Mouse (Mus musculus) ES-CJ7 (cell line): ENCODE data around the gene Slc25a47.

Source experiments
- DNase-seq: peaks from one replicate; pipeline ENCODE4 v3.0.0; 2011; ENCODE audit warnings: low read depth, low spot score

The Slc25a47 gene

DNA sequence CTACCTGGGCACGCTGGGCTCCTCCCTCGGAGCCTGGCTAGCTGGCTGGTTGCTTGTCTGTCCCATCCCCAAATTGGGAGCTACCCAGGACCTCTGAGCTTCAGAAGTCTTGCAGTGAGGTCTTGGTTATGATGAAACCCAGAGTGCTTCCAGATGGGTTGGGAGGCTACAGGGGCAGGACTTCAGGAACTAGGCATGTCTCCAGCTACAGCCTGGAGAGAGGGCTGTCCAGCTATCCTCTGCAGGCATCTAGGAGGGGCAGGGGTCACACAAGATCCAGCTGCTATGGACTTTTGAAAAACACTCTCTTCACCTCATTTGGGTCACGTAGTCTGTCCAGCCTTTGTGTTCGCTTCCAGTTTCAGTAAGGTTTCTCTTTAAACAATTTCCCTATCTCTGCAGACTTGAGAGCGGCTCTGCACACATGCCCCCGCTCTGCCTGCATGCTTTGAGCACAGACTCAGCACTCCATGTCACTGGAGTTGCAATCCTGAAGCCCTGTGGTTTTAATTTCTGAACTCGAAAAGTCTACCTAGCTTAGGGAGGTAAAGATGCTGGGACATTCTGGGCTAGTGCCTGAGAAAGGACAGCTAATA is 21.8 kb downstream of the Slc25a47 start:
- no peak for DNase-seq

DNA sequence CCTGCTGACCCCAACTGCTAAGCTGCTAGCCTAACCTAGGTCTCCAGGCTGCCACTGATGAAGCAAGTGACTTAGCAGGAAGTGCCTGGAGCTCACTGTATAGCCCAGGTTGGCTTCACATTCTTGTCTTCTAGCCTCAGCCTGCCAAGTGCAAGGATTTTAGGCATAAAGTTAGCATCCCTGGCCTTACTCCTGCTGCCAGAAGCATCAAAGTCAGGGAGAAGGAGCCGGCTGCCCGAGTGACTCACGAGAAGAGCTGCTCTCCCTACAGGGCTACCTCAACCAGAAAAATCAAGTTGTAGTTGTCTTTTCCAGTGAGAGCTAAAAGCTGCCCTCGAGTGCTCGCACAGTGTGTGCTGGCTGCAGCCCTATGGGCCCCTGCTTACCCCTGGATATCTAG is 22.6 kb downstream of the Slc25a47 start:
- DNase-seq = no peak

- no peak for DNase-seq
Observed at GRCm38 (mm10) chr12:108865007-108865494, 29.2 kb downstream of the Slc25a47 start.

- peak; percentile 71 for DNase-seq
Observed at GRCm38 (mm10) chr12:108869575-108869974, 33.7 kb downstream of the Slc25a47 start.

DNA sequence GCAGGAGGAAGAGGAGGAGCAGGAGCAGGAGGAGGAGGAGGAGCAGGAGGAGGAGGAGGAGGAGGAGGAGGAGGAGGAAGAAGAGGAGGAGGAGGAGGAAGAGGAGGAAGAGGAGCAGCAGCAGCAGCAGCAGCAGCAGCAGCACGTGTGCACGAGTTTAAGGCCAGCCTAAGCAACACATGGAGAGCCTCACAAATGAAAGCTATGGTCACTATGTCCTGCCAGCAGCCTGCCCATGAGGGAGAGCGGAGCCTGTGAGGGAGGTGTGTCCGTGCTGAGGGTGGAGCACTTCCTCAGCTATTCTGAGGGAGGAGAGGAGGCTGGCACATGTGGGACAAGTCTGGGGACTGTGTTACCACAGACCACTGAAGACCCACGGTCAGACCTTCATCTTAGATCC is 37.3 kb downstream of the Slc25a47 start:
- no peak for DNase-seq

DNA sequence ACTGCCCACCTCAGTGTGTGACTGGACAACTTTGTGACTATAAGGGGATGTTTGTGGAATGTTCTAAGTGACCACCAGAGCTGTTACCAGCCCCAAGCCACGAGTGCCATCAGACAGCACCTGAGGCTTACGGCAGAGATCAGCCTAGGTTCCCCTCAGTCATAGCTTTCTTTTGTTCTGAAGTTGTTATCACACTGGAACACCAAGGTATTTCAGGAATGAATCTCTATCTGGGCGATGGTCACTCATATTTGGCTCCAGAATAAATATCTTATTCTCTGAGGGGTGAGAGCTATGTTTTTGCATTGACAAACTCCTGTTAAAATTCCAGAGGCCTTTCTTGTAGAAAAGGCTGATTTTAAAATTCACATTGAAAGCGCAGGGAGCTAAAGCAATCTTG is 43.3 kb downstream of the Slc25a47 start:
- DNase-seq = no peak

DNA sequence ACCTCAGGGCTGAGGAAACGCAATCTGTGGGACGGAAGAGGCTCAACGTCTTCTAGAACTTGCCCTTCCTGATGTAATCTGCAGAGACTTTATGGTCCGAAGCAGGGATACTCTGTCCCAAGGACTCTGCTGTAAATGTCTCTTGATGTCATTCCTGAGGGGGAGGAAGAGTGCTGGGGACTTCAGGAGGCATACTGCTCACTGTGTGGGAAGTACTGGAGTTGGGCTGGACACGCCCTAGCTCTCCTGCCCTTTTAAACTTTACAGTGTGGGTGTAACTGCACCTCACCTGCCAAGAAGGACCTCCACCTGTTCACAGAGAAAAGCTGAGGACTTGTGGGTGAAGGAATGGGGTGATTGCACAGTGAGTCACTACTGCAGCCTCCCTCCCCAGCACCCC is 44.8 kb downstream of the Slc25a47 start:
- DNase-seq = no peak

GRCm38 (mm10) chr12:108881192-108881591 is 45.3 kb downstream of the Slc25a47 start:
- no peak for DNase-seq

DNA sequence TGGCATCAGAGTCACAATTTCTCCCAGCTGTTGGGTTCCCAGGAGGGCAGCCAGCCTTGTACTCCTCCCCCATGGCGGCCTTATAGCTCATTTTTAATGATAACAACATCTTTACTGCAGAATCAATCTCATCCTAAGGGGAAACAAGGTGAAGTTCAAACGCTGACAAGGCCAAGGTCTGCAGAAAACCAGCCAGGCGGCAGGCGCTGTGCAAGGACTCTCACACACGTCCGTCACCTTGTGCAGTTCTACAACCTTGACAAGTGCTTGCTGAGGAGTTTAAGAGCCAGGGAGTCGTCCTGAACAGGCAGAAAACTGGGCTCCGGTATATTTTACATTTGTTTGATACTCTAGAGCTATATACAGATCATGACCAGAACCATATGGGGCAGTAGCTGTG is 46.9 kb downstream of the Slc25a47 start:
- DNase-seq = no peak

GRCm38 (mm10) chr12:108885906-108886305 is 50.1 kb downstream of the Slc25a47 start:
- DNase-seq = no peak

DNA sequence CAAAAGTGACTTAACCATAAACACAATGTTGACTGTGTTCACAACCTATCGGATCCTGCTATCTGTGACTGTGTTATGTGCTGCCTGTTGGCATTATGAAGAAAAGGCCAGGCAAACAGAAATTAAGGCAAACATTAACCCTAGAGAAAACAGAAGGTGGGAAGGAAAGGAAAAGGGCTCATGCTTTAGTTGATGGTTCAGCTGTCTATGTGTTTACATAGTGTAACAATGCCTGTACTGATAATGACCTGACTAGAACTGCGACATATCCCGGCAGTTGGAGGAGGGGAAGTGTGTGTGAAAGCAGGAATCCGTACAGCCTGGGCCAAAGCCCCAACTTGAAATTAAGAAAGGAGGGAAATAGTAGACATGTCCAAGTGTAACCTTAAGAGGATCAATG is 51.2 kb downstream of the Slc25a47 start:
- DNase-seq = no peak

DNA sequence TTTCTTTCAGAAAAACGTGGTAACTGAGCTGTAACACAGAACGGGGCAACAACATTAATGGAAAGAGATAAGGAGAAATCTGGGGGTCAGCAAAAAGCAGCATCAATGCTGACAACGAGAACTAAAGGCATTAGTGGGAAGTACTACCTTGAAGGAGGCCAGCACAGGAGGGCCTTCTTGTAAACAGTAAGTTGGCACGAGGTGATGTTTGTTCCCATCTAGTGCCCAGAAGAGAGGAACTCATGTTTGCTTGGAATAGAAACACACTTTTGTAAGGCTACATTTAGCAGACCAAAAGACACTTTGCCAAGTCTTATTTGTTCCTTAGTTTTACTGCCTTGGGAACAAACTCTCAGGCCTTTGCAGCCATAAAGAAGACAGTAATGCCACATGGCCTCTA is 52.8 kb downstream of the Slc25a47 start:
- DNase-seq = no peak

GRCm38 (mm10) chr12:108892989-108893714 is 57.3 kb downstream of the Slc25a47 start, which contains the start of gene Wdr25:
TSS of gene Wdr25 (plus strand) at chr12:108893631.
- peak; percentile 35 for DNase-seq

- peak; percentile 97 for DNase-seq
Observed at GRCm38 (mm10) chr12:108893715-108894431, 58.0 kb downstream of the Slc25a47 start, which contains the start of gene Wars. TSS of gene Wars (minus strand) at chr12:108894174.

GRCm38 (mm10) chr12:108894432-108894816 is 58.6 kb downstream of the Slc25a47 start:
- DNase-seq = no peak

DNA sequence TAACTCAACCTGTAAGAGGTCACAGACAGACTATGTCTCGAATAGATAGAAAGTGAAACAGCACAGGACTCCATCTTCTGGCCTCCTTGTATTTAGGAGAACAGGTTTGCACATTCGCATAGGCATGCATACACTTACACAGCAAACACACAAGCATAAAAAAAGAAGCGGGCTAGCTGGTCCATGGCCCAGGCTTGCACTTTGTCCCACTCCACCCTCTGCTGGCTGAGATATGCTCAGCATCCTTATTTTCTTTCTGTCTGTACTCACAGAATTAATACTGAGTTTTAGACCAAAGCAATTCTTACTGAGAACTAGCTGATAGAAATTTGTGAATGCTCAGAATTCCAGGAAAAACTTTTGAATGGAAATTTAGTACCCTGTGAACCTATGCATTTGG is 60.2 kb downstream of the Slc25a47 start:
- peak; percentile 24 for DNase-seq

DNA sequence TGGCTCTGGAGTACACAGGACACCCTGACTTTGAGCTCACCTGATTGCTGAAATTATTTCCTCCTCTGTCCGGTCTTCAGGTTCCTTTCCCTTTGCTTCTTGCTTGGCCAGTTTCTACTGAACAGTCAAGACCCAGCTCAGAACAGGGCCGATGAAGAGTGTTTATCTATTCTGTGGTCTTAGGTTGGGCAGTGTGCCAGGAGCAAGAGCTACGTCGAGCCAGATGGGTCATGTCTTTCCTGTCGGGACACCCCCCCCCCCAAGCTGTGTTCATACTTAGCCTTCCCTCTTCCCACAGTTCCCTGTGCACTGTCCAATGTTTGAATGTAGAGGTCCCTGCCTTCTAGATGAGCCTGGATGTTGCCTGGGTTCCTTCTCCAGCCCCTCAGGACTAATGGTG is 65.5 kb downstream of the Slc25a47 start:
- no peak for DNase-seq

DNA sequence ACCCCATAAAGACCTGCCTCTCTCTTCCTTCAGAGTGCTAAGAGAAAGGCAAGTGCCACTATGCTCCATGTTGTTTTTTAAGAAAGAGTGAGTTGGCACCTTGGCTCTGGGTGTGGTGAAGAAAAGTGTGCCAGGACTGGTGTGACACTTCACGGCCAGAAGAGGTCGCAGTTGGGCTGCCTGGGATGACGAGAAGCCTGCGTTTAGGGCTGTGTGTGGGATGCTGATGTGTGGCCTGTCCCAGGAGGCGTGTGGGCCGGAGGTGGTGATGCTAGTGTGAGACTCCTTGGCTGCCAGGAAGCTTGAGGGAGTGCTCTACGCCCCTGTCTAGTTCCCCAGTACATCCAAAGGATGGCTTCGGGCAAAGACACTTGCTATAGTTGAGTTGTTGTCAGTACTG is 67.1 kb downstream of the Slc25a47 start:
- peak; percentile 58 for DNase-seq

- DNase-seq = peak; percentile 57
Observed at GRCm38 (mm10) chr12:108903600-108904275, 67.9 kb downstream of the Slc25a47 start.

DNA sequence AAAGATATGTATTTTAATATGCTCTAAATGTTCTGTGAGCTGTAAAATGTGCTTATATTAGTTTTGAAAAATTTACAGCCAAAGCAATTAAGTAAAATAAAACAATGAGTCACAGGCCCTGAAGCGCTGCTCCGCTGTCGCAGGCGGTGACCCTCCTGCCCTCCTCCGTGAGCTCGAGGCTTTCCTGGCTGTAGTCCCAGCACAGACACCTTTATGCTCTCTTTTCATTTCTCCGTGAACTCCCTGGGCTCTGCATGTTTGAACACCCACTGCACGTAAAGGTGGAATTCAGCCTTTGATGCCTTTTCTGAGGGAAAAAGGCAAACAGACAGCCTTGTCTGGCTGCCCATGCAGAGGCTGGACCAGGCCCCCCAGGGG is 68.4 kb downstream of the Slc25a47 start:
- DNase-seq = no peak

GRCm38 (mm10) chr12:108905620-108906302 is 69.9 kb downstream of the Slc25a47 start:
- DNase-seq = no peak
